Mouse (Mus musculus) midbrain, embryonic 14.5 days (tissue): Measurements from ENCODE around the gene Lmnb2. TPM values are rescaled to one million over a fixed set of nuclear protein-coding genes. Genes with fewer than 3 reads are reported as not detected.

Experiments used
- ATAC-seq: fragments of 200-750 bp; cut with Nextera tagmentation; 2 replicates; pipeline ENCODE4 v1.8.0; 2017; ENCODE audit warnings: moderate number of reproducible peaks, moderate library complexity; ENCODE audit not compliant: low FRiP score, low TSS enrichment
- DNase-seq: peaks from one replicate; pipeline ENCODE4 v3.0.0-alpha.2; 2015
- H3K27ac ChIP-seq: fragments of 300-500 bp; sonication (generic); replicated peaks from 2 replicates; pipeline ENCODE4 v1.5.1; 2014; ENCODE audit warnings: mild to moderate bottlenecking, low read depth, low read length, moderate library complexity
- H3K27me3 ChIP-seq: fragments of 300-500 bp; sonication (generic); 2 replicates; pipeline ENCODE4 v1.6.1; 2014; ENCODE audit warnings: low read length, control low read depth, mixed read lengths; ENCODE audit not compliant: control insufficient read depth, insufficient read depth
- H3K36me3 ChIP-seq: fragments of 300-500 bp; sonication (generic); 2 replicates; pipeline ENCODE4 v1.6.1; 2014; ENCODE audit warnings: low read length, control low read depth; ENCODE audit not compliant: control insufficient read depth, insufficient read depth
- H3K4me1 ChIP-seq: fragments of 300-500 bp; sonication (generic); 2 replicates; pipeline ENCODE4 v1.6.1; 2014; ENCODE audit warnings: mild to moderate bottlenecking, antibody characterized with exemption, low read length, control low read depth; ENCODE audit not compliant: control insufficient read depth, insufficient read depth
- H3K4me2 ChIP-seq: fragments of 300-500 bp; sonication (generic); 2 replicates; pipeline ENCODE4 v1.6.1; 2014; ENCODE audit warnings: mild to moderate bottlenecking, low read length, moderate library complexity
- H3K4me3 ChIP-seq: fragments of 300-500 bp; sonication (generic); replicated peaks from 2 replicates; pipeline ENCODE4 v1.5.1; 2014; ENCODE audit warnings: low read depth, low read length
- H3K9ac ChIP-seq: fragments of 300-500 bp; sonication (generic); replicated peaks from 2 replicates; pipeline ENCODE4 v1.6.1; 2014; ENCODE audit warnings: mild to moderate bottlenecking, low read length, moderate library complexity
- H3K9me3 ChIP-seq: fragments of 300-500 bp; sonication (generic); 2 replicates; pipeline ENCODE4 v1.6.1; 2016; ENCODE audit warnings: low read length, control low read depth, mixed read lengths; ENCODE audit not compliant: control insufficient read depth
- WGBS: fragments of 180-500 bp; shearing (Covaris S2); extraction: QIAGEN DNeasy Blood & Tissue Kit; methylation state at CpG from one replicate; pipeline ENCODE4 v1.1.7; 2014; 5-methylcytosine and 5-hydroxymethylcytosine counted together
- polyA plus RNA-seq: library from polyadenylated mRNA; unstranded; fragments of >200 nt; fragmentation: Nextera tagmentation; extraction: Ambion mirVana; gene quantifications from 2 replicates; pipeline ENCODE4 v1.2.1, GENCODE M21; 2014

Gene Lmnb2
- polyA plus RNA-seq, 1 experiment from 2014 or later = 13.9 TPM

GRCm38 (mm10) chr10:80934136-80934985 is 16.3 kb upstream of the Lmnb2 start:
- Histone ChIP-seq H3K36me3 (no peaks in the 10 kb centered on the region), H3K9ac (no peak overlapping the region), H3K27me3 (peaks cover 66% of the 10 kb centered on the region), H3K4me3 (no peak overlapping the region), H3K4me2 (no peak overlapping the region), H3K27ac (no peak overlapping the region), H3K4me1 (peaks cover 55% of the 10 kb centered on the region), H3K9me3 (no peaks in the 10 kb centered on the region)
- ATAC-seq = no peak
- WGBS = 38% methylated on average over 14 of the region's 14 CpGs
- no peak for DNase-seq

GRCm38 (mm10) chr10:80933421-80933979 is 15.5 kb upstream of the Lmnb2 start:
- no peak overlapping the region for H3K9ac ChIP-seq
- H3K27me3 ChIP-seq = peaks cover 62% of the 10 kb centered on the region
- H3K9me3 ChIP-seq = no peaks in the 10 kb centered on the region
- H3K36me3 ChIP-seq = no peaks in the 10 kb centered on the region
- H3K4me2 ChIP-seq = peak overlapping the region; percentile 24; the same call in 1 of the 2 replicates
- no peak overlapping the region; the same call in 1 of the 2 replicates for H3K4me3 ChIP-seq
- H3K27ac ChIP-seq = no peak overlapping the region
- 4% methylated on average over 21 of the region's 21 CpGs for WGBS
- ATAC-seq (no peak), DNase-seq (peak; percentile 41)
- H3K4me1 ChIP-seq = peaks cover 56% of the 10 kb centered on the region

- 2% methylated on average over 17 of the region's 17 CpGs for WGBS
- DNase-seq = peak; percentile 24
- Histone ChIP-seq H3K4me2 (peak overlapping the region; percentile 33), H3K27ac (no peak overlapping the region), H3K4me1 (peaks cover 56% of the 10 kb centered on the region), H3K9ac (peak overlapping the region; percentile 16; the same call in 1 of the 2 replicates), H3K9me3 (no peaks in the 10 kb centered on the region), H3K4me3 (peak overlapping the region; percentile 5; the same call in 1 of the 2 replicates), H3K36me3 (no peaks in the 10 kb centered on the region), H3K27me3 (peaks cover 61% of the 10 kb centered on the region)
- ATAC-seq = no peak
These were observed 14.8 kb upstream of the Lmnb2 start for GRCm38 (mm10) chr10:80932700-80933420.

GRCm38 (mm10) chr10:80932206-80932605 is 14.2 kb upstream of the Lmnb2 start:
- no peak overlapping the region for H3K27ac ChIP-seq
- peak overlapping the region; percentile 5 for H3K4me3 ChIP-seq
- under 1% methylated on average over 20 of the region's 20 CpGs for WGBS
- no peaks in the 10 kb centered on the region for H3K9me3 ChIP-seq
- no peak for ATAC-seq
- peaks cover 53% of the 10 kb centered on the region for H3K4me1 ChIP-seq
- DNase-seq = peak; percentile 56
- H3K9ac ChIP-seq = peak overlapping the region; percentile 16; the same call in 1 of the 2 replicates
- H3K4me2 ChIP-seq = peak overlapping the region; percentile 33
- peaks cover 60% of the 10 kb centered on the region for H3K27me3 ChIP-seq
- H3K36me3 ChIP-seq = no peaks in the 10 kb centered on the region

- no peak for ATAC-seq
- no peak overlapping the region; the same call in 1 of the 2 replicates for H3K9ac ChIP-seq
- under 1% methylated on average over 26 of the region's 26 CpGs for WGBS
These were observed 13.7 kb upstream of the Lmnb2 start for GRCm38 (mm10) chr10:80931695-80932094.

GRCm38 (mm10) chr10:80931153-80931671 is 13.2 kb upstream of the Lmnb2 start:
- Histone ChIP-seq H3K4me3 (peak overlapping the region; percentile 41), H3K27ac (no peak overlapping the region), H3K4me2 (peak overlapping the region; percentile 86), H3K9ac (peak overlapping the region; percentile 37; the same call in 1 of the 2 replicates), H3K4me1 (peaks cover 47% of the 10 kb centered on the region), H3K9me3 (no peaks in the 10 kb centered on the region), H3K27me3 (peaks cover 53% of the 10 kb centered on the region), H3K36me3 (no peaks in the 10 kb centered on the region)
- ATAC-seq (no peak), DNase-seq (peak; percentile 24)
- WGBS = 1% methylated on average over 13 of the region's 14 CpGs

More at GRCm38 (mm10) chr10:80931695-80932094, 13.7 kb upstream of the Lmnb2 start:
- H3K27ac ChIP-seq = no peak overlapping the region
- no peaks in the 10 kb centered on the region for H3K9me3 ChIP-seq
- H3K4me3 ChIP-seq = peak overlapping the region; percentile 41
- H3K27me3 ChIP-seq = peaks cover 57% of the 10 kb centered on the region
- H3K4me1 ChIP-seq = peaks cover 52% of the 10 kb centered on the region
- H3K36me3 ChIP-seq = no peaks in the 10 kb centered on the region
- DNase-seq = no peak
- peak overlapping the region; percentile 86 for H3K4me2 ChIP-seq

- Histone ChIP-seq H3K9ac (peak overlapping the region; percentile 37), H3K9me3 (no peaks in the 10 kb centered on the region), H3K4me3 (peak overlapping the region; percentile 41), H3K36me3 (no peaks in the 10 kb centered on the region), H3K4me1 (peaks cover 40% of the 10 kb centered on the region), H3K27ac (no peak overlapping the region), H3K4me2 (peak overlapping the region; percentile 86), H3K27me3 (peaks cover 51% of the 10 kb centered on the region)
- no peak for ATAC-seq
- under 1% methylated on average over 45 of the region's 45 CpGs for WGBS
- DNase-seq = peak; percentile 54
These were observed 12.5 kb upstream of the Lmnb2 start for GRCm38 (mm10) chr10:80930361-80931152.
